Mouse (Mus musculus): ENCODE results near the gene Polr3k. TPM values are rescaled to one million over a fixed set of nuclear protein-coding genes. Genes with fewer than 3 reads are reported as not detected.

Gene Polr3k
- 11.8 TPM for total RNA-seq (2023)

DNA sequence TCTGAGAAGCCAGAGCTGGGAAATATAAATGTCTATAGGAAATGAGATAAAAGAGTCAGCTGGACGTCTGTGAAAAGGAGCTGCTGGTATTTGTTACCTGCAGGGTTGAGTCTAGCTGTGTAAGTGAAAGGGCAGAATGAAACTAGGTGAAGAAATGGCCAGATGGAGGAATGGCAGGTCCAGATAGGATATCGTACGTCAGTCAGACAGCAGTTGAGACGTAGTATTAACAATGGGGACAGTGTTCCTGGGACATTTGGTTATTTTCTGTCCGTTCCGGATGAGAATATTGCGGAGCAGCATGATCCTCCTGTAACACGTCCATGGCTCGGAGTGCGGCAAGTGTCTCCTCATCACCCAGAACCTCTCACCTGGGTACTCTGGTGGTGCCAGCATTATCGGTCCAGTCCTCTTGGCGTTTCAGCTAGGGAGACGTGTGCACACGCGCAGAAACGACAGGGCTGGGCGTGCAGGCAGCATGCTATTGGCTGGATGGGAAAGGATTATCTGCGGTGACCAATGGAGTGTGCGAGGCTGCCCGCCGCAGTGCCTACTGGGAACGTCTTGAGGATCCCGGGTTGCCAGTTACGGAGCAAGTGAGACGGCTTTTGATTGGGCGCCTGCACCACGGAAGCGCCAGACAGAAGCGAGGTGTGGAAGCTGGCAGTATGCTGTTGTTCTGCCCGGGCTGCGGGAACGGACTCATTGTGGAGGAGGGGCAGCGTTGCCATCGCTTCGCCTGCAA lies at the start of gene Polr3k:
TSS of gene Polr3k (plus strand) at position 547 of the 745 bp plus-strand sequence.

DNA sequence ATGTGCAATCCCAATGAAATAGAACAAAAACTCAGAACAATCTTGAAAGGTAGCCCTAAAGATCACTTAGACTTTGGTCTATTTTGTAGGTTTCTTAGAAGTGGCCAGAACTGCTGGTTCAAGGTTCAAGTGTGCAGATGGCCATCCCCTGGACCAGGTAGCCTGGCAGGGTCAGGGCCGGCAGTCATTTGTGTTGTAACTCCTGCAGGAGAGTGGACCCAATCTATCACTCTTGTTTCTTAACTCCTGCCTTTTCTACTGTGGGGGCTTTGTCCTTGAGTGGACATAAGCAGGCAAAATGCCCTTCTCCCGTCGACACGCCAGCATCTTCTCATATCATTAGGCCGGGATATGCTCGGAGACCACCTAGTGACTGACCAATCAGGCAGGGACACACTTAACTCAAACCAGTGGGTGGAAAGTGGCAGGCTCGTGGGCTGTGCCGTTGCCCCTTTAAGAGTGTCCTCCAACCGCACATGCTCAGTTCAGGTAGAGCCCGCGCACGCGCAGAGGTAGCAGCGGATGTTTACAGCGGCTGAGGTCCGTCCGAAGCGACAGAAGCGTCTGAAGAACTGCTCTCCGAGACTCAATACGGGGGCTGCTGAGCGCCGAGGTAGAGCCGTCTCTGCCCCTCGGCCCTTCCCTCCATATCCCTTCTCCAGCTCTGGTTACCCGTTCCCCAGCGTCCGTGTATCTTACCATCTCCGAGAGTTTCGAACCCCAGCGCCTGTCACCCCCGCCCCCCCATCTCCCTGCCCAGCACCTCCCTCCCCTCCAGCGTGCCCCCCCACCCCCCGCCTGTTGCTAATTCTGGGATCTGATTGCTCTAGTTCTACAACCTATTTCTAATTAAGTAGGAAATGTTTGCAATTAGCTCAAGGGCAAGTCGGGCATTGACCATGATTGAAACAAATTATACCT lies 26.5 kb upstream of the Polr3k start, which contains the start of gene Pcmtd2:
TSS of gene Pcmtd2 (plus strand) at position 483 of the 921 bp plus-strand sequence.

Other genes starting within 250 kb of the Polr3k start
- not detected for gene Gm29797, start 207.3 kb upstream of the Polr3k start, total RNA-seq (2023)
- gene Sox18, start 192.7 kb upstream of the Polr3k start, total RNA-seq (2023): not detected
- 19.2 TPM for gene Tcea2, start 184.0 kb upstream of the Polr3k start, total RNA-seq (2023)
- 102 TPM for gene Rgs19, start 170.4 kb upstream of the Polr3k start, total RNA-seq (2023)
- gene Lkaaear1, start 165.9 kb upstream of the Polr3k start, total RNA-seq (2023): not detected
- gene Oprl1, start 149.3 kb upstream of the Polr3k start, total RNA-seq (2023): not detected
- gene Myt1, start 101.0 kb upstream of the Polr3k start, total RNA-seq (2023): not detected
- 59.2 TPM for gene Pcmtd2, start 26.5 kb upstream of the Polr3k start, total RNA-seq (2023)
- gene Gm14496, start 126.8 kb downstream of the Polr3k start, total RNA-seq (2023): not detected

Measured in CD8-positive naive resting alpha-beta T cell, adult 57 days (primary cell).